Mouse (Mus musculus): ENCODE measurements at regions not wholly inside any gene's neighbourhood (a gene's known extent, or its start where the extent isn't known, plus 50 kb on each side); places are given as distances from the start of the nearest gene placed in this dataset.

- Histone ChIP-seq H3K9ac (replicated peaks; ENCODE audit: low read depth, low read length) (no peak overlapping the region), H3K4me1 (ENCODE audit: control insufficient read depth, insufficient read depth, low read length) (no peaks in the 10 kb centered on the region), H3K36me3 (ENCODE audit: control insufficient read depth, insufficient read depth, low read length) (no peaks in the 10 kb centered on the region), H3K27ac (ENCODE audit: low read depth, low read length) (no peak overlapping the region), H3K9me3 (ENCODE audit: control insufficient read depth, low read length) (no peaks in the 10 kb centered on the region), H3K4me3 (ENCODE audit: low read depth, low read length) (no peak overlapping the region), H3K27me3 (ENCODE audit: control insufficient read depth, insufficient read depth, low read length) (no peaks in the 10 kb centered on the region), H3K4me2 (ENCODE audit: low read depth, low read length) (no peak overlapping the region)
- no peak for ATAC-seq (ENCODE audit: low read depth)
- WGBS: 90% methylated on average over 22 of the region's 22 CpGs
Measured at GRCm38 (mm10) chr10:118629360-118630040, 188.7 kb downstream of the Ifng start.

- no peak overlapping the region for H3K4me2 ChIP-seq (ENCODE audit: low read depth, low read length)
- H3K4me1 ChIP-seq (ENCODE audit: control insufficient read depth, insufficient read depth, low read length): no peaks in the 10 kb centered on the region
- no peak overlapping the region for H3K27ac ChIP-seq (ENCODE audit: low read depth, low read length)
- H3K27me3 ChIP-seq (ENCODE audit: control insufficient read depth, insufficient read depth, low read length): no peaks in the 10 kb centered on the region
- H3K9ac ChIP-seq (replicated peaks; ENCODE audit: low read depth, low read length): no peak overlapping the region
- ATAC-seq (ENCODE audit: low read depth): no peak
- no peak overlapping the region for H3K4me3 ChIP-seq (ENCODE audit: low read depth, low read length)
- H3K9me3 ChIP-seq (ENCODE audit: control insufficient read depth, low read length): no peaks in the 10 kb centered on the region
- 93% methylated on average over 1 of the region's 1 CpGs for WGBS
- no peaks in the 10 kb centered on the region for H3K36me3 ChIP-seq (ENCODE audit: control insufficient read depth, insufficient read depth, low read length)
Measured at GRCm38 (mm10) chr10:118631786-118632185, 190.9 kb downstream of the Ifng start.

DNA sequence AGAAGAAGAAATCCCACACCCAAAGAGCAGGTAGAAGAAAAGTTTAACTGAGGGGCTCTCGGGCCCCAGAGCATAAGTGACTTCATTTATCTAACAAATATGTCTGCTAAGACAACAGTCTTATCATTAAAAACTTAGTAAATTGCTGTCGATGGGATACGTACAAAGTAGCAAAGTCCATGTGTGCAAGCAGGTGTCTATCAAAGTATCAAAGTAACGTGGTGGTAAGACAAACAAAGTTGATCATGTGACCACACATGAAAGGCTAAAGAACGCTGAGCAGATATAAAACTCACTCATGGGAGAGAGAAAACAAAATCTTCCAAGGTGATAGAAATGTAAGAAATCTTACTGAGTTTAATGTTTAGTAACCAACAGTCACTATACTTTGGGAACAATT is 191.3 kb downstream of the Ifng start:
- Histone ChIP-seq H3K4me1 (ENCODE audit: control insufficient read depth, insufficient read depth, low read length) (no peaks in the 10 kb centered on the region), H3K4me3 (ENCODE audit: low read depth, low read length) (no peak overlapping the region), H3K9ac (replicated peaks; ENCODE audit: low read depth, low read length) (no peak overlapping the region), H3K9me3 (ENCODE audit: control insufficient read depth, low read length) (no peaks in the 10 kb centered on the region), H3K36me3 (ENCODE audit: control insufficient read depth, insufficient read depth, low read length) (no peaks in the 10 kb centered on the region), H3K27ac (ENCODE audit: low read depth, low read length) (no peak overlapping the region), H3K4me2 (ENCODE audit: low read depth, low read length) (no peak overlapping the region), H3K27me3 (ENCODE audit: control insufficient read depth, insufficient read depth, low read length) (no peaks in the 10 kb centered on the region)
- WGBS: 88% methylated on average over 5 of the region's 5 CpGs
- ATAC-seq (ENCODE audit: low read depth): no peak

DNA sequence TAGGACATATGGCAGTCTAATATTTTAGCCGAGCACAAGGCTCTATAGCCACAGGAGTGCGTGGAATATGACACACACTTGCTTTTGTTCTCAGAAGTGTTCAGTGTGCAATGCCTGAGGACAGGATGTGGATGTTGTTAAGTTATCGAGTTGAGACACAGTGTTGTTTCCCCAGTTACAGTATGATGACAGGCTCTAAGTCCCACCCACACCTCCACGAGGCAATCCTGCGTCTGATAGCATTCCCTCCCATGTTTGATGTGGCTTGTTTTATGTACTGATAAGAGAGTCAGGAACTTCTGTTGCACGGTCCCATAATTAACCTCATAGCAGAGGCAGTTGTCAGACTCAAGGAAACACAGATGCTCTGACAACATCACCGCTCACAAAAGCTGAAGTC is 192.6 kb downstream of the Ifng start:
- WGBS: 66% methylated on average over 7 of the region's 7 CpGs
- H3K27ac ChIP-seq (ENCODE audit: low read depth, low read length): no peak overlapping the region
- ATAC-seq (ENCODE audit: low read depth): no peak
- no peak overlapping the region for H3K4me2 ChIP-seq (ENCODE audit: low read depth, low read length)
- H3K36me3 ChIP-seq (ENCODE audit: control insufficient read depth, insufficient read depth, low read length): no peaks in the 10 kb centered on the region
- no peaks in the 10 kb centered on the region for H3K9me3 ChIP-seq (ENCODE audit: control insufficient read depth, low read length)
- no peaks in the 10 kb centered on the region for H3K4me1 ChIP-seq (ENCODE audit: control insufficient read depth, insufficient read depth, low read length)
- no peak overlapping the region for H3K4me3 ChIP-seq (ENCODE audit: low read depth, low read length)
- no peak overlapping the region for H3K9ac ChIP-seq (replicated peaks; ENCODE audit: low read depth, low read length)
- H3K27me3 ChIP-seq (ENCODE audit: control insufficient read depth, insufficient read depth, low read length): no peaks in the 10 kb centered on the region

- WGBS: 93% methylated on average over 4 of the region's 4 CpGs
- no peak overlapping the region for H3K27ac ChIP-seq (ENCODE audit: low read depth, low read length)
- H3K9ac ChIP-seq (replicated peaks; ENCODE audit: low read depth, low read length): no peak overlapping the region
- peaks cover 7% of the 10 kb centered on the region; the same call in 1 of the 2 replicates for H3K4me1 ChIP-seq (ENCODE audit: control insufficient read depth, insufficient read depth, low read length)
- no peak overlapping the region for H3K4me2 ChIP-seq (ENCODE audit: low read depth, low read length)
- no peaks in the 10 kb centered on the region for H3K27me3 ChIP-seq (ENCODE audit: control insufficient read depth, insufficient read depth, low read length)
- no peak for ATAC-seq (ENCODE audit: low read depth)
- H3K9me3 ChIP-seq (ENCODE audit: control insufficient read depth, low read length): no peaks in the 10 kb centered on the region
- H3K4me3 ChIP-seq (ENCODE audit: low read depth, low read length): no peak overlapping the region
- H3K36me3 ChIP-seq (ENCODE audit: control insufficient read depth, insufficient read depth, low read length): no peaks in the 10 kb centered on the region
Measured at GRCm38 (mm10) chr10:118639097-118639496, 198.3 kb downstream of the Ifng start.

GRCm38 (mm10) chr10:118640121-118640809 is 199.4 kb downstream of the Ifng start:
- H3K27me3 ChIP-seq (ENCODE audit: control insufficient read depth, insufficient read depth, low read length): no peaks in the 10 kb centered on the region
- ATAC-seq (ENCODE audit: low read depth): no peak
- H3K4me2 ChIP-seq (ENCODE audit: low read depth, low read length): no peak overlapping the region
- peak overlapping the region; percentile 28; the same call in 1 of the 2 replicates for H3K27ac ChIP-seq (ENCODE audit: low read depth, low read length)
- H3K9ac ChIP-seq (replicated peaks; ENCODE audit: low read depth, low read length): no peak overlapping the region
- H3K4me3 ChIP-seq (ENCODE audit: low read depth, low read length): no peak overlapping the region
- WGBS: 52% methylated on average over 7 of the region's 7 CpGs
- no peaks in the 10 kb centered on the region for H3K36me3 ChIP-seq (ENCODE audit: control insufficient read depth, insufficient read depth, low read length)
- H3K9me3 ChIP-seq (ENCODE audit: control insufficient read depth, low read length): no peaks in the 10 kb centered on the region
- H3K4me1 ChIP-seq (ENCODE audit: control insufficient read depth, insufficient read depth, low read length): peaks cover 7% of the 10 kb centered on the region; the same call in 1 of the 2 replicates

GRCm38 (mm10) chr10:118640810-118641427 is 200.1 kb downstream of the Ifng start:
- Histone ChIP-seq H3K4me1 (ENCODE audit: control insufficient read depth, insufficient read depth, low read length) (peaks cover 7% of the 10 kb centered on the region; the same call in 1 of the 2 replicates), H3K27ac (ENCODE audit: low read depth, low read length) (peak overlapping the region; percentile 62), H3K9ac (replicated peaks; ENCODE audit: low read depth, low read length) (no peak overlapping the region), H3K9me3 (ENCODE audit: control insufficient read depth, low read length) (no peaks in the 10 kb centered on the region), H3K36me3 (ENCODE audit: control insufficient read depth, insufficient read depth, low read length) (no peaks in the 10 kb centered on the region), H3K4me2 (ENCODE audit: low read depth, low read length) (no peak overlapping the region), H3K4me3 (ENCODE audit: low read depth, low read length) (no peak overlapping the region), H3K27me3 (ENCODE audit: control insufficient read depth, insufficient read depth, low read length) (no peaks in the 10 kb centered on the region)
- peak; percentile 63; the same call in 1 of the 2 replicates for ATAC-seq (ENCODE audit: low read depth)
- 39% methylated on average over 12 of the region's 12 CpGs for WGBS

DNA sequence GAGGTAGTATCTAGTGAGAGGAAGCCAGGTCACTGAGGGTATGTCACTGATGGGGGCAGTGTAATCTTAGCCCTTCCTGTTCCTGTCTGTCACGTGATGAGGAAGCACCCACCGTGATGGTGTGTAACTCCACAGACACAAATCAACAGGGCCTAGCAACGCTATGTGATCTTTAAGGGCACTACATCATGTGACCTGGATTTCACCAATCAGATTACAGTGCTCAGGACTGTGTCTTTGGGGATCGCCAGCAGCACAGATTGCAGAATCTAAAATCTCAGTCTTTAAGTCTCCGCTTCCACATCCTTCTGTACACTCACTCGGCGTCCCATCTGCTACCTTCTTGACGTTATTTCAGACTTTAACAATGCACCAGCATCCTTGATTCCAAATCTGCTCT is 202.8 kb downstream of the Ifng start:
- Histone ChIP-seq H3K27ac (ENCODE audit: low read depth, low read length) (no peak overlapping the region), H3K4me1 (ENCODE audit: control insufficient read depth, insufficient read depth, low read length) (peaks cover 7% of the 10 kb centered on the region; the same call in 1 of the 2 replicates), H3K9ac (replicated peaks; ENCODE audit: low read depth, low read length) (no peak overlapping the region), H3K4me2 (ENCODE audit: low read depth, low read length) (no peak overlapping the region), H3K9me3 (ENCODE audit: control insufficient read depth, low read length) (no peaks in the 10 kb centered on the region), H3K36me3 (ENCODE audit: control insufficient read depth, insufficient read depth, low read length) (no peaks in the 10 kb centered on the region), H3K27me3 (ENCODE audit: control insufficient read depth, insufficient read depth, low read length) (no peaks in the 10 kb centered on the region), H3K4me3 (ENCODE audit: low read depth, low read length) (no peak overlapping the region)
- 82% methylated on average over 8 of the region's 8 CpGs for WGBS
- ATAC-seq (ENCODE audit: low read depth): no peak

DNA sequence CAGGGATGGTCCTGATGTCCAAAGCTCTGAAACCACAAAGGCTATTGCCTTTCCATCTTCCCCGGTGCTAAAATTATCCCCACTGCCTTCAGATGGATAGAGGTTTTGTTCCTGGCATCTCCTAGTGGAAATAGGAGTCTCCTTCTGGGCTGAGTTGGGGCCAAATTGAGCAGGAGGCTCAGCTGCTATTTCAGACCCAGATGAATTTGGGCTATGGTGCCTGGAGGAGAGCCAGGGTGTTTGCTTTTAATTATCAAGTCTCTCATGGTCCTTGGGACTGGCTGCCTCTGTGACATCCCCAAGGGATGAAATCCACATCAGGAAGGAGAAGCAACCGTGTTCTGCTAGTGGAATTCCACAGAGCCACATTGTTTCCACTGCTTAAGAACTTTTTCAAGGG is 207.3 kb downstream of the Ifng start:
- no peaks in the 10 kb centered on the region for H3K27me3 ChIP-seq (ENCODE audit: control insufficient read depth, insufficient read depth, low read length)
- H3K27ac ChIP-seq (ENCODE audit: low read depth, low read length): no peak overlapping the region
- ATAC-seq (ENCODE audit: low read depth): no peak
- no peaks in the 10 kb centered on the region for H3K36me3 ChIP-seq (ENCODE audit: control insufficient read depth, insufficient read depth, low read length)
- no peak overlapping the region for H3K9ac ChIP-seq (replicated peaks; ENCODE audit: low read depth, low read length)
- no peaks in the 10 kb centered on the region for H3K4me1 ChIP-seq (ENCODE audit: control insufficient read depth, insufficient read depth, low read length)
- H3K4me2 ChIP-seq (ENCODE audit: low read depth, low read length): no peak overlapping the region
- no peak overlapping the region for H3K4me3 ChIP-seq (ENCODE audit: low read depth, low read length)
- no peaks in the 10 kb centered on the region for H3K9me3 ChIP-seq (ENCODE audit: control insufficient read depth, low read length)
- WGBS: 58% methylated on average over 2 of the region's 2 CpGs

Data from neural tube, embryonic 14.5 days (tissue).